Mouse (Mus musculus) testis, adult 2 months (tissue): Measurements from ENCODE around the gene Tprn.

Experiments used
- CTCF ChIP-seq: fragments of 200-500 bp; IDR thresholded peaks from 2 replicates; pipeline ENCODE4 v1.5.1; 2012; ENCODE audit warnings: low read depth, mild to moderate bottlenecking, inconsistent platforms, low read length, moderate library complexity; ENCODE audit not compliant: control insufficient read depth, insufficient read depth, insufficient replicate concordance
- POLR2A ChIP-seq: fragments of 200-500 bp; IDR thresholded peaks from 2 replicates; pipeline ENCODE4 v1.6.1; 2012; ENCODE audit warnings: low read depth, mild to moderate bottlenecking, inconsistent platforms, low read length, moderate library complexity; ENCODE audit not compliant: control insufficient read depth

DNA sequence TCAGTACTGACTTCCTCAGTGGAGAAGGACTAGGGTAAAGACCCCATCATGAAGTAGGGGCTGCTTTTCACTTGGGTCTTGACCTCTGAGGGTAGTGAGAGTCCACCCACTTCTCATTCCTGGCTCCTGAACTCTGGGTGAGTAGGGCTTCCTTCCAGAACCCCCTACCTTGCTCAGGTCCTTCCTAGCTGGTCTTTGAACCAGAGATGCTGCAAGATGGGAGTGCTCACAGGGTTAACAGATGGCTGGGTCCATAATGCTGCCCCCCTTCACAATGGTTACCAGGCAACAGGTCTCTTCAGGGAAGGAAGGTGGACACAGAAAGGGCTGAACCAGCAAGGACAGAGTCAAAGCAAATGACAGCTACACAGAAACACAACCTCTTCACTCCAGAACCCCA, 44.0 kb upstream of the Tprn start, which contains the start of gene Fam166a:
- TF ChIP-seq POLR2A: peak; percentile 33; the same call in 1 of the 2 replicates
- TF ChIP-seq CTCF: no peak
